Mouse (Mus musculus): ENCODE measurements around the gene Ypel4.

DNA sequence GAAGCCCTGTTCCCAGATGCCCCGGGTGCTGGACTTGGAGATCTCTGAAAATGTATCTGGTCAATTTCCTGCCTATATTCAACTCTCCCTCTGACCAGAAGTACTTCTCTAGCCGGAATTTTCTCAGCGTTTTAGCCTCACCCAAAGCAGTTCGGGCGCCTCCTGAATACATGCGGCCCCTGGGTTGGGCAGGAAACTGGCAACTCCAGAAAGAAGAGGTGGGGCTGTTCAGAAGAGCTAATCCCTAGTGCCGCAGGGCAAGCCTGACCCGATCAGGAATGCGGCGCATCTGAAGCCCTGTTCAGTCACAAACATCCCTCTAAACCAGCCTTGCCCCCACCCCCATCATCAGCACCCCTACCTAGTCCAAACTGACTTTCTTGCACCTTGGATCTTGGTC is 10.3 kb downstream of the Ypel4 start:
- no peak for TF ChIP-seq CTCF (IDR thresholded peaks at IDR 0.05; ENCODE audit: insufficient read depth, low read depth, low read length)
- no peak for TF ChIP-seq POLR2A (IDR thresholded peaks at IDR 0.05; ENCODE audit: insufficient read depth, low read depth, low read length)

Measured in olfactory bulb, adult 2 months (tissue).